Mouse (Mus musculus) right cerebral cortex, postnatal 36 days (tissue): ENCODE data around the gene Ksr1.

Experiments used
- DNase-seq, 2 experiments: peaks; one replicate each; pipeline ENCODE4 v3.0.0; 2022; ENCODE audit warnings: low spot score in 2 of 2, mixed read lengths in 1 of 2

The Ksr1 gene

DNA sequence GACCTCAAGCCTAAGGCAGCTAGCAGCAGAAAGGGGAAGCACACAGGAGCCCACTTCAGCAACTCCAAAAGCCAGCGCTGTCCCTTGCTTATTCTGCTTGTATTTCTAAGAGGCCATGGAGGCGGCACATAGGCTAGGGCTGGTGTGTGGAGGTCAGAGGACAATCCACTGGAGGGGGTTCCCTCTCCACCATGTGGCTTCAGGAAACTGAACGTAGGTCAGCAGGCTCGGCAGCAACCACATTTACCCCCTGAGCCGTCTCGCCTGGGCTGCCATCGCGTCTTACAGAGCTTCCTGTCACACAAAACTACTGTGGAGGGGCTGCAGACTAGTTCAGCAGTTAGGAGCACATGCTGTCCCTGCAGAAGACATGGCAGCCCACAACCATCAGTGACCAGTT, 20.4 kb downstream of the Ksr1 start:
- no peak for DNase-seq

- no peak for DNase-seq
These were observed 23.7 kb downstream of the Ksr1 start for GRCm38 (mm10) chr11:79122556-79122955.

DNA sequence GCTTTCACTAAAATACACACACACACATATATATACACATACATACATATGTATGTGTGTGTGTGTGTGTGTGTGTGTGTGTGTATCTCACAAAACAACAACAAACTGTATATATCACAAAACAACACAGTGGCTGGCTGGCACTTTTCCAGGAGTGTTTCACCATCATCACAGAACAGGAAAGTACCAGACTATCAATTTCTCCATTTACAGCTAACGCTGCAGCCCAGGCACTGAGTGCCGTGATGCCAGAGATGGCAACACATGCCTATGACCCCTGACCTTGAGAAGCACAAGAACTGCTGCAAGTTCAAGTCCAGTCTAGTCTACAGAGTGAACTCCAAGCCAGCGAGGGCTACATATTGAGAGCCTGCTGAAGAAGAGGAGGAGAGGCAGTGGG, 26.1 kb downstream of the Ksr1 start:
- no peak for DNase-seq

DNA sequence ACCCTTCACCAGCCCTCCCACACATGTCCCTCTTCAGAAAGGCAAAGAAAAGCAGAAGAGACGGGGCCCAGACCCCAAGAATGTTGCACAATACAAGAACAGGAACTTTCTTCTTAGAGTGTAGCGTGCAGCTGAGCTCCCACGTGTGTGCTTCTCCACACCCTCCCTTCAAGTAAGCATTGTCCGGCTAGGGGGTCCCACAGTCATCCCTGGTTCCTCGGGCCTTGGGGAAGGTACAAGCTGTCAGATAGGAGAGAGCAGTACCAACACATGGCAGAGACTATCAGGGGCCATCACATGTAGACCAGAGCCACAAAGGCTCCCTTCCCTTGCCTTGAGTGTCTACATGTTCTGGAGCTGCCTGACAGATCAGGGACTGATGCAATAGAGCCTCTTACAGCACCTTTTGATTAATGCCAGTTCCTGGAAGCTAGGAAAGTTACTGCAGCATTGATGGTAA, 27.3 kb downstream of the Ksr1 start:
- DNase-seq: no peak

GRCm38 (mm10) chr11:79116665-79117064, 29.5 kb downstream of the Ksr1 start:
- peak; percentile 42 to 58 for DNase-seq

DNA sequence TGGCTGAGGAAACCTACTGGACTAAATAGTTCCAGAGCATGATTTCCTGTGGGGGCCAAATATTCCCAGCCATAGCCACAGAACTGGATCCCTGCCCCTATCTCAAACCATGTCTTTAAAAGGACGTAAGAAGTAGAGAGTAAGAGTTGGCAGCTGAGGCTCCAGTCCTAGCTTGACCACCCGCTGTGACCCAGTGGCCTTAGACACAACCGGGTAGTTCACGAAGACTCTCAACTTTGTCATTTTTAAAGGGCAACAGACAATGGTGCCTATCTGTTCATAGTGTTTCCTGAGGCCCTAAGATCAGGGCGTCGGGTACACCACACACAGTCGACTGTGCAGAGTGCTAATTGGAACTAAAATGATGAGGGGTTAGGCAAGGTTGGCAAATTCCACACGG, 30.5 kb downstream of the Ksr1 start:
- no peak for DNase-seq

- no peak for DNase-seq
These were observed 32.1 kb downstream of the Ksr1 start for GRCm38 (mm10) chr11:79114061-79114460.

- DNase-seq: no peak
These were observed 32.8 kb downstream of the Ksr1 start for GRCm38 (mm10) chr11:79113397-79113796.

DNA sequence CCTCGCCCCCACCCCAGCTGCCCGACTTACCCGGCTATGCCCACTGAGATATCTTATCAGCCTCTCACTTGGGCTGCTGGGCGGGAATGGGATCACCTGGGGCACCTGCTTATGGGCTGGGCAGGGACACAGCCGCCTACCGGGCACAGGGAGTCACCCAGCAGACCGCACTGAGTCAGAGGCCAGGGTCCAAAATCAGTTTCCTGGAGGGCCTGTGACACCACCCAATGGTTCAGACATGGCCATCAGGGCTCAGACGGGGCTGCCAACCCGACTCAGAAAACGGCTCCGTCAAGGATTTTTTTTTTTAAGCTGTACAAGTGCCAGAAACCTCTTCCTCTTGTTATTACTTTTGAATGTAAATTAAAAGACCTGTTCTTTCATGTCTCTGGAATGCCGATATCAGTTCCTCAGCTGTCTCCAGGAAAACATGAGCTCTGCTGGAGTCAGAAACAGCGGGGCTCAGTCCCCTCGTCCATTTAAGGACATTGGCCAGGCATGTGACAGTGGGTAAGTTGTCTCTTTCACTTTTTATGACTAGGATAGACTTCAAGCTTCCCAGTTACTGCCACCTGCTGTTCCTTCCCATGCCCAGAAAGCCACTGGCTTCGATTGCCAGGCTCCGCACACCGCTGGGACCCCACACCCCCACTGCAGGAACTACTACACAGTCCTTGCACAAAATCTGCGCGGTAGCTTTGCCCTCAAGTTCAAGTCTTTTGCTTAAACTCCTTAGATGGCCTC, 33.5 kb downstream of the Ksr1 start:
- no peak for DNase-seq

GRCm38 (mm10) chr11:79111864-79112558, 34.2 kb downstream of the Ksr1 start:
- DNase-seq: no peak

- no peak for DNase-seq
These were observed 35.8 kb downstream of the Ksr1 start for GRCm38 (mm10) chr11:79110446-79110845.

DNA sequence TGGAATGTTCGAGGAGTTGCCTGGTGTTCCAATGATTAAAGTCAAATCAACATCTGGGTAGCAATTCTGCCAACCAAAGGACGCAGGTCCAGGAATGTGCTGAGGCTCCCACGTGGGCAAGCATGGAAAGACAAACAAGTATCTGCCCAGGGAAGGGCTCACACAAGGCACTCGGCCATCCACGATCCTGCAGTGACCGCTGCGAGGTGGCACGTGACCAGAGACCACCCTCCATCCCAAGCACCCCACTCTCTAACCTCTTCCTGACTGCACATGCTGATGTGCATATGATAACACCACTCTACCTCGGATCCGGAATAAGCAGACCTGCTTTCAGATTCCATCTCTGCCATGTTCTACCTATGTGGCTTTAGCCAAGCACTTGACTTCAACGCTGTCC, 38.3 kb downstream of the Ksr1 start:
- DNase-seq: no peak

- no peak for DNase-seq
These were observed 41.2 kb downstream of the Ksr1 start for GRCm38 (mm10) chr11:79104998-79105397.

DNA sequence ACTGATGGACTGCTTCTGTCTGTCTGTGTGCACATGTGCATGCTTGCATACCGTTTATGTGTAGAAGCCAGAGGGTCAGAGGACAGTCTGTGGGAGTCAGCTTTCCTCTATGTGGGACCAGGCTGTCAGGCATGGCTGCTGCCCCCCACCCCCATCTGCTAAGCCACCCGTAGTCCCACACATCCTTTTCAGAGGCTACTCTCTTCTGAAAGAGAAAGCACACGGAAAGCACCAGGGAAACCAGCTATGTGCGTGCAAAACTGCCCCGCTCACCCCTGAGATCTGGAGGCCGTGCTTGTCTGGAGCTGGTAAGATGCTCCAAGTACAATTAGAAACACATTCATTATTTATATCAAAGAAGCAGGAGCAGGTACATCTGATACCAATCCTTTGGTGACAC, 41.7 kb downstream of the Ksr1 start:
- DNase-seq: no peak

DNA sequence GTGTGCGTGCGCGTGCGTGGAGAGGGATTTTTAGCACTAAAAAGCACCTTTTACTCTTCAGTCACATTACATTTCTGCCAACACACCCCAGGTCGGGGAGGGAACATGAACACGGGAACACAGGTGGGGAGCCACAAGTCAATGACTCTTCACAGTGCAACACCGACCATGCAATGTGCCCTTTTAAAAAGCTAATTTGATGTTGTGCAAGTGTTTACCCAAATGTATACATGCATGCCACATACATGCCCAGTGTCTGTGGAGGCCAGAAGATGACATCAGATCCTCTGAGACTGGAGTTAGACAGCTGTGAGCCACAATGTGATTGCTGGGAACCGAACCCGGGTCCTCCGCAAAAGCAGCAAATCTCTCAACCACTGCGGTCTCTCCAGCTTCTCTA, 42.1 kb downstream of the Ksr1 start:
- no peak for DNase-seq

DNA sequence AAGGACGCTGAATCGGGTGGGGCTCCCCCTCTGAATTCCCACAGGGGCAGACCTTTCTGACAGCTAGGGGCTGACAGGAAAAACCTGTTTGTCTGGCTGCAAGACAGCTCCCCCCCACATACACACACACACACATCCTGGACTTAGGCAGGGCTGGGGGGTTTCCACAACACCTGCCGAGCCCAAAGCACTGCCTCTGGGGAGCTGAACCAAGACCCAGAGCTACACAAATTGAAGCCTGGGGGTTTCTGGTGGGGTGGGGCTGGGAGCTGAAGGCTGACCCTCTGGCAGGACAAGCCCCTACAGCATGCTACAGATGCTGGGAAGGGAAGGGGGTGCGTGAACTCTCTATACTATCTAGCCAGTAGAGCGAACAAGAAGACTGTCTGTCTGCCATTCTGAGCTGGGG, 42.7 kb downstream of the Ksr1 start:
- DNase-seq: no peak

- DNase-seq: no peak
These were observed 43.9 kb downstream of the Ksr1 start for GRCm38 (mm10) chr11:79102280-79102679.

- DNase-seq: no peak
These were observed 44.6 kb downstream of the Ksr1 start for GRCm38 (mm10) chr11:79101568-79101967.

- DNase-seq: no peak
These were observed 47.2 kb downstream of the Ksr1 start for GRCm38 (mm10) chr11:79099032-79099431.

GRCm38 (mm10) chr11:79097736-79098135, 48.5 kb downstream of the Ksr1 start:
- DNase-seq: no peak

DNA sequence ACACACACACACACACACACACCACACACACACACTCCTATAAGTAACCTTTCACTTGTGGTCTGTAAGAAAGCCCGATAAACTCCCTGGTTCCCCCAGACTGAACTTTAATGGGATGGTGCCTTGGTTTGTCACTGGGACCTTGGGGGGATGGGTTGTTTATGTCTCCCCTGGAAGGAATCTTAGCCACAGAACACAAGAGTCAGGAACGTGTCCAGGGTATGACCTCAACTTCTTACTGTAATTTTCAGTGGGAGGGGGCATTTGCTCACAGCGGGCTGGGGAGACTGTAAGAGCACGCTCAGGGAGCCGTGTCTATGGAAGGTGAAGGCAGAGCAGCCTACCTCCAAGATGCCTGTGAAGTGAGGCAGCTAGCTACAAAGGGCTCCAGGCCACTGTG, 49.5 kb downstream of the Ksr1 start:
- no peak for DNase-seq

- DNase-seq: no peak
These were observed 50.5 kb downstream of the Ksr1 start for GRCm38 (mm10) chr11:79095713-79096112.

GRCm38 (mm10) chr11:79094727-79095126, 51.5 kb downstream of the Ksr1 start:
- DNase-seq: peak; percentile 36
